Mouse (Mus musculus) left cerebral cortex, adult 8-10 months (tissue): ENCODE results near the gene Sema5a. TPM values are rescaled to one million over a fixed set of nuclear protein-coding genes. Genes with fewer than 3 reads are reported as not detected.
"Not testable (repeated sequence)": the region's sequence is repeated elsewhere in the genome, so short reads cannot be mapped to it uniquely, and the experiment has no call there.

ENCODE experiments used
- DNase-seq, 2 experiments: peaks; one replicate each; pipeline ENCODE4 v3.0.0; 2022; ENCODE audit warnings: low spot score in 2 of 2
- total RNA-seq, 4 experiments: library from RNA; stranded (reverse); gene quantifications; 2 replicates each; pipeline ENCODE4 v1.2.4; 2022

Sema5a gene
- 10 to 100 TPM; 19.8 to 25.7 (median 23.5) TPM for total RNA-seq

DNA sequence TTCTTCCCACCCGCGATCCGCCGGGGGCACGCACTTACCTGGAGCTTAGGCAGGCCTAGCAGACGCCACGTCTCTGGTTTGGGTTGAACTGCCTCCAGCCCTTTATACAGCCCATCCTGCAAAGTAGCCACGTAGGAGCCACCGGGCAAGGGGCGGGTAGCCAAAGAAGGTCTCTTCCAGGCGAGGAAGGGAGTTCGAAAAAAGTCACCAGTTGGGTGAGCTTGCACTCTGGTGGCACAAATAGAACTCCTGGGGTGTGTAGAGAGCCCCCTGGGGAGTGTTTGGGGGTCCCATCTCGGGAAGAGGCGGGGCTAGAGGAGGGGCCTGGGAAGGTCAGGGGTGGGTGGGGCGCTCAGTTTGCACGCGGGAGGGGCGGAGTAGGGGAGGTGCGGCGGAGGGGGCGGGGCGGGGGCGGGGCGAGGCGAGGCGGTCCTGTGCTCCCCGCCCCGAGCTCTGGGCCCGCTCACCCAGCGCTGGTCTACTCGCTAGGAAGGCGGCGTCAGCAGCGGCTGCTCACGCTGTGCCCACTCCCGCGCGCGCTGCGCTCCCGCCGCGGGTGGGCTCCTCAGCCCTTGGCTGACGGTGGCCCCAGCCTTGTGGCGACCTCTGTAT is at the start of gene Sema5a:
Gene Sema5a, plus strand, starts transcription at position 467 of the 612 bp plus-strand sequence.
- DNase-seq = peak in 1 of 2 experiments; percentile 12

DNA sequence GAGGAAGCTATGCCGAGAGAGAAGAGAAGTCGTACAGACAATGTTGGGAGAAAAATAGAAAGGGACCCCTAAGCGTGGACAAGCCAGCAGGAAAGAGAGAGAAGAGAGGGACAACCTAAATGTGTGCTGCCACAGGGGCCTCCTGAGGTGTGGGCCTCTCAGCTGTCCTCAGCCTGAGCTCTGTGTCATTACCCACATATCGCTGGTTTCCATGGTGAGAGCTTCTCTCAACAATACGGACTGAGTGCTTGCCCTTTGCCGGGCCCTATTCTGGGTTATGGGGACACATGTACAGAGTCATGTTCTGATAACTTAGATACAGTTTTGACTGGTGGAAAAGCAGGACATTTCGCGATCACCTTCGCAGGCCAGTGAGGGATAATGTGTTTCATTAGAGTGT is 46.5 kb upstream of the Sema5a start:
- no peak for DNase-seq

DNA sequence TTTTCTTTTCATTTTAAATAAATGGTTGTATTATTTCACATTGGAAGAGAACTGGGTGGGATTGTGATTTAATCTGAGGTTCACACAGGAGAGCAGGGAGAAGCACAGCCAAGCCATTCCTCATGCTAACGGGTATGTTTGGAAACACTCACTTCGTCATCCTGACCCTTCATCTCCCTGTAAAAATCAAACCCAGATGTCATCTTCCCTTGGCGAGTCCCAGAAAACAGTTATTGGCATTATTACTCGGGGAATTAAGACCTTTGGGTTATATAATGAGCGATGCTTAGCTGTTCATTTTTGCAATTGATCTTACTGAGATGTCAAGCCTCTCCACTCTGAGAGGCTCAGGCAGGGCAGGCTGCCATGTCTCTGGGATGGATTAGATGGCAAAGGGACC is 46.0 kb upstream of the Sema5a start:
- no peak for DNase-seq

DNA sequence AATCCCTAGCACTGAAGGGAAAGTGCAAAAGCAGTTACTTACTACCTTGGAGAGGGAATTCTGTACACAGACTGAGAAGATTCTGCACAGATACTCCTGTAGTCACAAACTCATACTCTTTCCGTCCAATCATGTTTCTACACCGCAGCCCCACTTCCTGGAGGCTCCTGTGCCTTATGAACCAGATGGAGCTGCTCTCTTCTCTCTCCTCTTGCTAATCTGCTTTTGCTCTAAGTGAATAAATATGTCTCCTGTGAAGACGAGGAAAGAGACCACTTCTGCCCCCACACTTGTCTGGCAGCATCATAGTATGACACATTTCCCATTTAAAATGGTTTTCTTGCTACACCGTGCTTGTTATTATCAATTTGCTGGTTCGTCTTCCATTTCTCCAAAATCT is 41.4 kb upstream of the Sema5a start:
- no peak for DNase-seq

DNA sequence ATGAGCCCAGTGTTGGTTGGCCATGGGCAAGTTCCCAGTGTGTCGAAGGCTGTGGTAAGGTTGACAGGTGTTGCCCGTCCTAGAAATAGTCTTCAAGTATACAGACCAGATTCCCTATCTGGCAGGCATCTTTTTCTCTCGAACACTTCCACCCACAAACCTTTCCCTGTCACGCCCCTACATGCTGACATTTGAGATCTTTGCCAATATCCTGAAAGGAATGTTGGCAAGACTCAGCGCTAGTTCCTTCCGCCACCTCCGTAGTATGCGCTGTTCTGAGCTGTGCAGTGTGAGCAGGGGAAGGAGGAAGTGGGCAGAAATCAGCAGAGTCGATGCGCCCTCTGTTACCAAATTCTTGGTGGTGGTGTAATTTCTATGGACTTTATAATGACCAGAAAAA is 39.7 kb upstream of the Sema5a start:
- DNase-seq = peak in 1 of 2 experiments; percentile 43

DNA sequence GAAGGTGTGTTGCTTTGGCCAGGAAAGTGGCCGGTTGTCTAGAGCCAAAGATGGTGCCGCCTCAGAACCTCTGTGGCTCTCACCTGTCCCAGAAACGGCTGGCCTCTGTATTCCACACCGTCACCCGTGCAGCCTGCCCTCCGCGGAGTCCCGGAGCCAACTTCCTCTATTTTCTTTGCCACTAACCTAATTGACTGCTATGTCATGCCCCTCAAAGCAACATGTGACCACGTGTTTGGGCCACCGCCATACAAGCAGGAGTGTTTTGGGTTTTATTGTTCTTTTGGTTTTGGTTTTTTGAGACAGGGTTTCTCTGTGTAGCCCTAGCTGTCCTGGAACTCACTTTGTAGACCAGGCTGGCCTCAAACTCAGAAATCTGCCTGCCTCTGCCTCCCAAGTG is 29.9 kb upstream of the Sema5a start:
- not testable (repeated sequence) for DNase-seq

DNA sequence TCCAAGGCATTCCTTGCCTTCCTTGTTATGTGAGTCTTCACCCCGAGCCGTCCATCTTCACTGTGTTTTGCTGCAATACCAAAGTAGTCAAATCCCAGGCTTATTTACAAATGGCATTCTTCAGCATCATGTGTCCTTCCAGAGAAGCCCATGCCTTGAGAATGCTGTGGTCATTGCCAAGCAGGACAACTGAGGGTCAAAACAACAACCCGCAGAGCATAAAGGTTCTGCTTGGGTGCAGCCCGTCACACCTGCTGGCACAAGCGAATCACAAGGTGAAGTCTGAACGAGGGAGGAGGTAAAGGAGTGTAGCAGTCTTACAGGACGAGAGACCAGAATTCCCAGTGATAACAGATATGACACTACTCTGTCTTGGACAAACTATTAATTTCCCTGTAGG is 21.6 kb upstream of the Sema5a start:
- DNase-seq = no peak

DNA sequence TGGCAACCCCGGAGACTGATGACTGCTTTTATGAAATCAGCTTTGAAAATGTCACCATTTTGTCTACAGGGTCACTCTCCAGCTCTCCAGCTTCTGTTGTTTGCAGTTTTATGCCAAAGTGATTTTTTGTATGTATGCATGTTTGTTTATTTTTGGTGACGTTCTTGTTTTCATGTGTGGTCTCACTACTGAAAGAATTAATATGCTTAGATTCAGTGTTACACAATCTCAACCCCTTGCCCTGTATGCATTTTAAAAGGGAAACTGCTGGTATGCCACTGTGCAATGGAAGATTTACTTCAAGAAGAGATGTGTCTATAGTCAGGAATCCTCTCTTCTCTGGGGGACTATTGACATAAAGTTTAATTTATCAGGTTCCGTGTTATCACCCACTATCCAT is 19.2 kb upstream of the Sema5a start:
- DNase-seq = no peak

DNA sequence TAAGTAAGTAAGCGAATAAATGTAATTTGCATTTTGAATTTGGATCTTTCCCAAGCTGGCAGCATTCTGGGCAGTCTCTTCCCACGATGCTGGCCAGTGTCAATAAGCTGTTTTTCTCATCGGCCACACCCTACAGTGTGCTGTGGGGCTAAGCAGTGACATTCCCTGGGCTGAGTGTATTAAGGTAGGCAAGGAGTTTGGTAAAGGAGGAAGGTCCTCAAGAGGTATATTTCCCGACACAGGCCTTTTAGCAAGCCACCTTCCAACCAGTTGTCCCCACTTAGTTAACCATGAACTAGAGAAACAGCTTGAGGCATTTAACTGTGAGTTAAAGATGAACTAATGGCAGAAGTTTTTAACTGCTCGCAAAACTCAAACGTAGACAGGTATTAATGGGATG is 18.2 kb upstream of the Sema5a start:
- DNase-seq = no peak

DNA sequence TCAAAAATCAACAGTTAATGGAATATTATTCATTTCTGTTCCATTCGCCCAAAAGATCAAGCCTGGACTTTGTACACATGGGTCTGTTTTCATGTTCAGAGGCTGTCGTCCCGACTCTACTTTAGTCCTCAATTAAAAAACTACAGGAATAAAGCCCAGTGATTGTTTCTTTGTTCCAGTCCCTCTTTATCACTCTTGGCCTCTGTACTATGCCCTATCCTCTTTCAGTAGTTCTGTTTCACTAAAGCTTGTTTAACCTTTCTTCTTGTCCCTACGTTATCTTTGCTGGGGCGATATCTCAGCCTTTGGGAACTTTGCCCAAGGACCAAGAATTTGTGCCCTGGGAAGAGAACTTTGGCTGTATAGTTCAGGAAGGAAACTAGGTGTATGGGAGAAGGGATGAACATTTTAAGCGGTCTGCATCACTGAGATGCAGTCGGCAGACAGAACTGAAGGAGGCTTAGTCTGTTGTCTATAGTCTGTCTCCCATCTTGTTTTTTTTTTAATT is 17.7 kb upstream of the Sema5a start:
- DNase-seq = no peak

DNA sequence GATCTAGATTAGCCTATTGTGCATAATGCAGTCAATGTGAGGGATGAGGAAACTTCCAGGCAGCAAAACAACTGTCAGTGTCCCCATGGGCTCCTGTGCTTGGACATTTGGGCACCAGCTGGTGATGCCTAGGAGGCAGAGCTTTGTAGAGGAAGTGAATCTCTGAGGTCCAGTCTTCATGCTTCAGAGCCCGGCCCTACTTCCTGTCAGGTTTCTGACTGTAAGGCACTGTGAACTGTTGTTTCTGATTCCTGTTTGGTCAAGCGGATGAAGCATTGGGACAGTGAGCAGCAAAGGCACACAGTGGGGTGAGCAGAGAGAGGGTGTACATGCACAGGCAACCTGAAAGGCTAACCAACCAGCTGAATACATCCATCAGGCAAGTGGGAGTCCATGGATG is 14.5 kb upstream of the Sema5a start:
- no peak for DNase-seq

DNA sequence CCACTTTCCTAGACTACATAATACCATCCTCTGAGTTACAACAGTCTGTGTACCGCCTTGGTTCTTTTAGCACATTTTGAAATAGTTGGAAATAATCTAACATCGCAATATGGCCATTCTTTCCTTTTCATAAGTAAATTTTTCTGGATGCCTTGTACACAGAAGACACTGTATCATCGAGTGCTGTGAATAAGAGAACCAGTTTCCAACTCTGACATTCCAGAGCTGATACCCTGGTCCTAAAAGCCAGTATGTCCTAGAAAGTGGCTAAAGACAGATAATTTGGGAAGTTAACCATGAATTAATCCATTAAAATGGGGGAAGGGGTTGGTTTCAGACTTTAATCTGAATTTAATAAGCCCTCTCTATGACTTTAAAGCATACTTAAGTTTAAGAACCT is 12.4 kb upstream of the Sema5a start:
- no peak for DNase-seq

DNA sequence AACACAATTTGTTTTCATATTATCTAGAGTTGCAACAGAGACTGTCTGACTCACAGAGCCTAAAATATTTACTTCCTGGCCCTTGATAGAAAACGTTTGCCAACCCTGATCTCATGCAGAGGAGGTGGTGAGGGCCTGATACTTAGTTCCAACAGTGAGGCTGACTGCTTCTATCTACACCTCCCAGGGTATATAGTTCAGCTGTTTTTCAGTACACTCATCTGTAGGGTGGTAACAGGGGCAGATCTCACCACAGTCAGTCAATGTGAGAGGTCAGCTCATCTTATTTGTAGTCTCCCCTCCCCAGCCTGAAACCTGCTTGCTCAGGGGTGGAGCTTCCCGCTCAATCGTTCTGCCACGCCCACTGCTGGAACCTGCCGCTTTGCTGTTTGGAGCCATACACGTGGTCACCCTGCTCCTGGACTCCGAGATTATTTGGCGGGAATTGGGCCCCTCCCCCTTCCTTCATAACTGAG is 11.9 kb upstream of the Sema5a start:
- not testable (repeated sequence) for DNase-seq

DNA sequence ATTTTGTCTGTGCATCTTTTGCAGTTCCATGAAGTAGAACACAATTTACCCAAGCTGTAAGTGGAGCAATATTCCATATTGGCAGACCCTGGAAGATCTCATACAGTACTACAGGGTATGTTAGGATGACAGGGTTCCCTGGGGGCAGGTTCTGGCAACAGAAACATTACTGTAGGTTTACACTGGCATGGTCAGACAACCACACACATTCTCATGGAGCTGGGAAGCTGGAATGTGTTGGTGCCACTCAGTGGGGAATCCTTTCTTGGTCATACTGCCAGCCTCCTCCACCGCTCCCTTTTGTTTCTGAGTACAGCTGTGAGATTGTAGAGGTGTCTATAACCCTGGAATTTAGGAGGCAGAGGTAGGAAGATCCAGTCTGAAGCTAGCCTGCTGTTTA is 11.2 kb upstream of the Sema5a start:
- DNase-seq = no peak

DNA sequence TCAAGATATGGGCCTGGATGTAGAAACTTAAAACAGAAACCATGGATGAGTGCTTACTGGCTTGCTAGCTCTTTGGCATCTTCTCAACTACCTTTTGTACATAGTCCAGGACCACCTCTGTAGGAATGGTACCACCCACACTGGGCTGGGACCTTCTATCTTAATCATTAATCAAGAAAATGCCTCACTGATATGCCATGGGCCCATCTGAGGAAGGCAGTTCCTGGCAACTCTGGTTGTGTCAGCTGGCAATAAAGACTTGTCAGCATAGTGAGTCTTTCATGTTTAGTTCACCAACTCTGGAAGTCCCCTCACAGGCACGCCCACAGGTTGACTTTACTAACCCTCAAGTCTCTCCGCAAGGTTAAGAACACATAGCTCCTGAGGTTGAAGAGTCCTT is 5.5 kb upstream of the Sema5a start:
- no peak for DNase-seq

DNA sequence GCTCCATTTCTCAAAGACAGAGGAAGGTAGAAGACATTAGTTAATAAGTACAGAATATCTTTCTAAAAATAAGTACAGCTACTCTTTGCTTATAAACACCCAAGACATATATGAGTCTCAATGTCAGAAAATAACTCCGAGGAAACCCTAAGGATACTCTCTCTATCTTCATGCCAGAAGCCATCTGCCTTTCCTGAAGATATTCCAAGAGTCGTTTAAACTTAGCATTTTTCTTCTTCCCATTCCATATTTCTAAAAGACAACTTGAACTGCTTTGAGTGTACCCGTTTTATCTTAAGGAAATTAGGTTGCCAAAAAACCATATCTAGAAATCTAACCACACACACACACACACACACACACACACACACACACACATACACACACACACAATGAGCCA is 4.5 kb upstream of the Sema5a start:
- DNase-seq = no peak

DNA sequence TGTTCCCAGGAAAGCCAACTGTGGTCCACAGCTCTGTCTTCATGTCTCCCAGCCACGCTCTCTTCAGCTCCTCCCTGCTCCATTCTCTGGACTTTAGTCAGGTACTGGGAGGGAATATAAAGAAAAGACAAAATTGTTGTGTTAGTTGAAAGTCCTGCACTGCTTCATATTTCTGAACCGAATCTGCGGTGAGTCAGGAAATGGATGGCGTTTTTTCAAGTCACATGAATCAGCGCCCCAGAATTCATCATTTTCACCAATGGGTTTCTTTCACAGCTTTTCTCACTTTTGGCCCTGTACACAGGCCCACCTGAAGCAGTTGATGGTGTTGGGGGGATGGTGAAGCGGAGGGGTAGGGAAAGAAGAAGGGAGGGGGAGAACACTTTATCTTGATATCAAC is 2.9 kb upstream of the Sema5a start:
- DNase-seq = no peak

DNA sequence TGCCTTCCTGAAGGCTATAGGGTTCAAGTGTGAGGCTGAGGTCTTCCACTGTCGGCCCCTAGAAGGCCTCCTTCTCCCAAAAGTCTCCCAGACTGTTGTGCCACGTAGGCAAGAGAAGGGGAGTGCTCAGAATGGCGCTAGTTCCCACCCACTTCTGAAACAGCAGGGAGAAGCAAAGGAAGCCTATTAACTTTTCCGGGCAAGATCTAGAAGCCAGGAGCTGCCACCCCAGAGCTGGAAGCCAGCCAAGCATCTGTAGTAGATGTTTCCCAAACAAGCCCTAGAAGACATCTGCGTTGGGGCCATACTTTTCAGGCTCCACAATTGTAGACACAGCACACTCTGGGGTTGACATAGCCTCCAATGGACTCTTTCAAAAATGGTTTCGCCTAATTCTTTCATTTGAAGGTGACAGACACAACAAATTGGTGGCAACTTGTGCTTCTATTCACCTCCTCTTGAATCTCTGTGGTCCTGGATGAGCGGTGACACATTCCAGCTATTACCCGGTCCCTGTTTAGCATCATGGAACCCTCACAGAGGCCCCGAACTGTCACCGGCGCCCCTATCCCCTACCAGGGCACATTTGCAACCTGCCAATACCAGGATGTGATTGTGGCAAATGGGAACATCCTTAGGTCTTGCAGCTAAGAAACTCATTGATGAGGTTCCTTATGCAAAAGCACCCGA is 1.4 kb upstream of the Sema5a start:
- no peak for DNase-seq

DNA sequence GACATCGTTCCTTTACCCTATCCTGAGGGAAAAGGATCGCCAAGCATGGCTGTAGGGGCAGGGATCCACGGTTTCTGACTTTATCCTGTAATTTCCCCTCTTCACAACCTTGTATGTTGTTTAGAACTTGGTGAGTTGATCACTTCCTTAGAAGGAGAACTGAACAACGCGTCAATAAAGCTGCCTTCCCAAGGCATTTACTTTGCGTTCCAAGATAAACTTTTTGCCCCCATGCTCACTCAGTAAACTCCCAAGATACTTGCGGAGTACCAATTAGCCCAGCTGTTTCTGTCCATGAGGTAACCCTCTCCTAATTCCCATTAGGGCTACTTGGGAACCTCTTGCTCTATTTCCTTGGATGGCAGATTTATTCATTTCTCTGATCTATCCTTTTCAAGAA is 786 bp upstream of the Sema5a start:
- DNase-seq = no peak

DNA sequence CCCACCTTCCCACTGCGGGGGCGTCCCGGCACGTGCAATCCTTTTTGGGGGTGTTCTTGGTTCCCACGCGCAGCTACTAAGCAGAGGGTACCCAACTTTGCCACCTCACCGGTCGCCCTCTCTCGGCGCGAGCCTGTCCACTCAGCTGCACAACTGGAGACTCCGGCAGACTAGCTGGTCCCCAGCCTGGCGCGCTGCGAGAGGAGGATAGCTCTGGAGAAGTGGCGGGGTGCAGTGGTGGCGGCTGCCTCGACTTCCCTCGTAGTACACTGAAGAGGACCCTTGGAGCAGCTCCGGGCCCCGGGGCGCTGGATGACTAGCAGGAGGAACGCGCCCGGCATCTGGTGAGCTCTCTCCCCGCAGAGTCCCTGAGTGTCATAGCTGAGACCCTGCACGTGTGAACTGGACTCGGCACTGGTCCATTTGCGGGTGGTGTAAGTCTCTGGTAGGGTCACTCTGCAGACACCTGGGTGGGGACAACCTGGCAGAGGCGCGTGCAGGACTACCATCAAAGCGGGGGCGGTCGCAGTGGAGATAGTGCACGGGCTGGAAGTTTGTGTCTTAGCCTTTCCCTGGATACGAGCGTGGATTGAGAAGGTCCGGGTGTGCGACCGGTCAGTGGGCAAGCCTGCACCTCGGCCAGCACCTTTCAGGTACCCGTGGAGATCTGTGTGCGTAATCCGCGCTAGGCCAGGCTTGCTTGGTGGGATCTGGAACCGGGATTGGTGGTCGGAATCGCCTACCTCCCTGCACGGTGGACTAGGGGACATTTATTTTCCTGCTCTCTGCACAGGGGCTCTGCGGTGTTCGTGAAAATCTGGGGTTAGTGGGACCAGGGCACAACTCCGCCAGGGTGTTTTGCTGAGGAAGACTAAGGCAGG is 586 bp downstream of the Sema5a start:
- DNase-seq = peak in 1 of 2 experiments; percentile 32

DNA sequence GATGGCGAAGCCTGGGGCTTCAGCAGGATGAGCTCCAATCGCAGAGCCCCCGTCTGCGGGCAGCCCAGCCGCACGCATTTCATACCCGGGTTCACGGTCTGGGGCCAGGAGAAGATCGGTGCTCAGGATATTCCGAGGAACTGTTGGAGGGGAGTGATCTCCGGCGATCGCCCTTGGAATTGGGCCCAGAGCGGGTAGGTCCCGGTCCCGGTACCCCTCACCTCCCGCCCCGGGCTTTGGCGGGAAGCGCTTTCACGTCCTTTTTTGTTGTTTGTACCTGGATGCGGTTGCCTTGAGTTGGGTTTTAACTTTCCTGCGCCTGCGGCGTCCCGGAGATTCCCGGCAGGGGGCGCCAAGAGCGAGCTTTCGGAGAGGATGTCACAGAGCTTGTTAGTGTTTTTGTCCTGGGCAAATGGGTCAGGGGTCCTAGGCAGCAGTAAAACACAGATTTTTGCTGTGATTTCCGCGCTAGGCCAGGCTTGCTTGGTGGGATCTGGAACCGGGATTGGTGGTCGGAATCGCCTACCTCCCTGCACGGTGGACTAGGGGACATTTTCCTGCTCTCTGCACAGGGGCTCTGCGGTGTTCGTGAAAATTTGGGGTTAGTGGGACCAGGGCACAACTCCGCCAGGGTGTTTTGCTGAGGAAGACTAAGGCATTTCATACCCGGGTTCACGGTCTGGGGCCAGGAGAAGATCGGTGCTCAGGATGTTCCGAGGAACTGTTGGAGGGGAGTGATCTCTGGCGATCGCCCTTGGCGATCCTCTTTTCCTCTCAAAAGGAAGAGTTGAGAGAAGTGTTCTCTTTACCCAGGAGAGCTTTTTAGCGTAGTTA is 1.4 kb downstream of the Sema5a start:
- DNase-seq = peak; percentile 54 to 95
